Mouse (Mus musculus) liver, adult 2 months (tissue): Measurements from ENCODE around the gene Crebl2.

Source experiments
- CTCF ChIP-seq: fragments of 200-500 bp; IDR thresholded peaks from 2 replicates; pipeline ENCODE4 v1.5.1; 2011; ENCODE audit warnings: low read depth, low read length, control low read depth
- POLR2A ChIP-seq: fragments of 200-500 bp; IDR thresholded peaks from 2 replicates; pipeline ENCODE4 v1.6.1; 2011; ENCODE audit warnings: low read length, control low read depth; ENCODE audit not compliant: insufficient read depth; ENCODE audit errors: extremely low read depth

GRCm38 (mm10) chr6:134876795-134877194 is 46.8 kb downstream of the Crebl2 start:
- no peak for TF ChIP-seq POLR2A
- no peak for TF ChIP-seq CTCF
